Mouse (Mus musculus) liver, embryonic 11.5 days (tissue): ENCODE measurements around the gene Olfr623. TPM values are rescaled to one million over a fixed set of nuclear protein-coding genes. Genes with fewer than 3 reads are reported as not detected.

ENCODE experiments used
- polyA plus RNA-seq: library from polyadenylated mRNA; unstranded; fragments of >200 nt; fragmentation: Nextera tagmentation; extraction: Ambion mirVana; gene quantifications from 2 replicates; pipeline ENCODE4 v1.2.1, GENCODE M21; 2014

The Olfr623 gene
- polyA plus RNA-seq, 1 experiment from 2014 or later: not detected

Other genes starting within 250 kb of the Olfr623 start
- gene Usp17lc, start 248.6 kb downstream of the Olfr623 start, polyA plus RNA-seq: not detected in 2 replicates
- gene Olfr605, start 218.3 kb downstream of the Olfr623 start, polyA plus RNA-seq: not detected in 2 replicates
- not detected in 2 replicates for gene Olfr606, start 214.7 kb downstream of the Olfr623 start, polyA plus RNA-seq
- not detected in 2 replicates for gene Olfr607, start 199.5 kb downstream of the Olfr623 start, polyA plus RNA-seq
- not detected in 2 replicates for gene Olfr608, start 193.8 kb downstream of the Olfr623 start, polyA plus RNA-seq
- not detected in 2 replicates for gene Olfr609, start 165.6 kb downstream of the Olfr623 start, polyA plus RNA-seq
- gene Olfr610, start 151.6 kb downstream of the Olfr623 start, polyA plus RNA-seq: not detected in 2 replicates
- not detected in 2 replicates for gene Olfr611, start 142.9 kb downstream of the Olfr623 start, polyA plus RNA-seq
- not detected in 2 replicates for gene Olfr612, start 121.0 kb downstream of the Olfr623 start, polyA plus RNA-seq
- gene Olfr613, start 115.6 kb downstream of the Olfr623 start, polyA plus RNA-seq: not detected in 2 replicates
- not detected in 2 replicates for gene Olfr615, start 107.6 kb downstream of the Olfr623 start, polyA plus RNA-seq
- gene Olfr616, start 94.6 kb downstream of the Olfr623 start, polyA plus RNA-seq: not detected in 2 replicates
- gene Olfr617, start 90.6 kb downstream of the Olfr623 start, polyA plus RNA-seq: not detected in 2 replicates
- not detected in 2 replicates for gene Olfr618, start 73.6 kb downstream of the Olfr623 start, polyA plus RNA-seq
- gene Olfr619, start 63.1 kb downstream of the Olfr623 start, polyA plus RNA-seq: not detected in 2 replicates
- gene Olfr620, start 51.2 kb downstream of the Olfr623 start, polyA plus RNA-seq: not detected in 2 replicates
- not detected in 2 replicates for gene Olfr622, start 21.0 kb downstream of the Olfr623 start, polyA plus RNA-seq
- gene Olfr624, start 7.5 kb upstream of the Olfr623 start, polyA plus RNA-seq: 0.04 TPM in 1 of 2 replicates, not detected in the other
- gene Olfr625-ps1, start 19.0 kb upstream of the Olfr623 start, polyA plus RNA-seq: not detected in 2 replicates
- gene Olfr243, start 51.0 kb upstream of the Olfr623 start, polyA plus RNA-seq: not detected in 2 replicates
- not detected in 2 replicates for gene Olfr628, start 66.7 kb upstream of the Olfr623 start, polyA plus RNA-seq
- not detected in 2 replicates for gene Olfr629, start 81.2 kb upstream of the Olfr623 start, polyA plus RNA-seq
- not detected in 2 replicates for gene Olfr630, start 93.6 kb upstream of the Olfr623 start, polyA plus RNA-seq
- gene Olfr69, start 107.9 kb upstream of the Olfr623 start, polyA plus RNA-seq: not detected in 2 replicates
- gene Olfr68, start 116.0 kb upstream of the Olfr623 start, polyA plus RNA-seq: not detected in 2 replicates
- not detected in 2 replicates for gene Olfr67, start 128.1 kb upstream of the Olfr623 start, polyA plus RNA-seq
- 7,398 and 7,943 TPM in 2 replicates for gene Hbb-bt, start 150.3 kb upstream of the Olfr623 start, polyA plus RNA-seq
- 9,439 and 11,024 TPM in 2 replicates for gene Hbb-bs, start 164.4 kb upstream of the Olfr623 start, polyA plus RNA-seq
- gene Hbb-bh2, start 176.8 kb upstream of the Olfr623 start, polyA plus RNA-seq: not detected in 2 replicates
- gene Hbb-bh1, start 179.5 kb upstream of the Olfr623 start, polyA plus RNA-seq: 4,066 and 4,428 TPM in 2 replicates
- gene Hbb-y, start 189.5 kb upstream of the Olfr623 start, polyA plus RNA-seq: 15,021 and 16,786 TPM in 2 replicates
- not detected in 2 replicates for gene Olfr66, start 222.6 kb upstream of the Olfr623 start, polyA plus RNA-seq
- gene Olfr64, start 230.8 kb upstream of the Olfr623 start, polyA plus RNA-seq: not detected in 2 replicates
- not detected in 2 replicates for gene Olfr65, start 239.8 kb upstream of the Olfr623 start, polyA plus RNA-seq